Mouse (Mus musculus) intestine, embryonic 14.5 days (tissue): ENCODE results near the gene Dctpp1. TPM values are rescaled to one million over a fixed set of nuclear protein-coding genes. Genes with fewer than 3 reads are reported as not detected.
A peak's percentile ranks its signal among the peaks of the same experiment; 100 is the strongest.

Experiments used
- ATAC-seq: fragments of 200-750 bp; cut with Nextera tagmentation; replicated peaks from 2 replicates; pipeline ENCODE4 v1.8.0; 2017; ENCODE audit warnings: low read depth, moderate number of reproducible peaks, moderate TSS enrichment, moderate library complexity; ENCODE audit not compliant: low FRiP score, low TSS enrichment
- DNase-seq: peaks from one replicate; pipeline ENCODE4 v3.0.0-alpha.2; 2018; ENCODE audit warnings: low spot score
- H3K27ac ChIP-seq: fragments of 300-500 bp; sonication (generic); 2 replicates; pipeline ENCODE4 v1.5.1; 2014; ENCODE audit warnings: low read depth, mild to moderate bottlenecking, control low read depth
- H3K27me3 ChIP-seq: fragments of 300-500 bp; sonication (generic); replicated peaks from 2 replicates; pipeline ENCODE4 v1.6.1; 2014; ENCODE audit warnings: low read length, control low read depth; ENCODE audit not compliant: control insufficient read depth, insufficient read depth
- H3K36me3 ChIP-seq: fragments of 300-500 bp; sonication (generic); 2 replicates; pipeline ENCODE4 v1.6.1; 2014; ENCODE audit warnings: low read length, control low read depth; ENCODE audit not compliant: control insufficient read depth, insufficient read depth
- H3K4me1 ChIP-seq: fragments of 300-500 bp; sonication (generic); replicated peaks from 2 replicates; pipeline ENCODE4 v1.6.1; 2014; ENCODE audit warnings: low read length, control low read depth, mixed read lengths; ENCODE audit not compliant: control insufficient read depth, insufficient read depth
- H3K4me2 ChIP-seq: fragments of 300-500 bp; sonication (generic); 2 replicates; pipeline ENCODE4 v1.6.1; 2014; ENCODE audit warnings: low read length
- H3K4me3 ChIP-seq: fragments of 300-500 bp; sonication (generic); 2 replicates; pipeline ENCODE4 v1.5.1; 2014; ENCODE audit warnings: low read depth, low read length, control low read depth, mixed read lengths
- H3K9ac ChIP-seq: fragments of 300-500 bp; sonication (generic); 2 replicates; pipeline ENCODE4 v1.6.1; 2014; ENCODE audit warnings: mild to moderate bottlenecking, low read length
- H3K9me3 ChIP-seq: fragments of 300-500 bp; sonication (generic); 2 replicates; pipeline ENCODE4 v1.6.1; 2016; ENCODE audit warnings: low read length, control low read depth; ENCODE audit not compliant: control insufficient read depth
- WGBS: fragments of 180-500 bp; shearing (Covaris S2); extraction: QIAGEN DNeasy Blood & Tissue Kit; methylation state at CpG from one replicate; pipeline ENCODE4 v1.1.7; 2014; 5-methylcytosine and 5-hydroxymethylcytosine counted together
- polyA plus RNA-seq: library from polyadenylated mRNA; unstranded; fragments of >200 nt; fragmentation: Nextera tagmentation; extraction: Ambion mirVana; gene quantifications from 2 replicates; pipeline ENCODE4 v1.2.1, GENCODE M21; 2014

Dctpp1 gene
- polyA plus RNA-seq, 1 experiment from 2014 or later, result 305 TPM

- DNase-seq, result no peak
- Histone ChIP-seq H3K4me1 (no peaks in the 10 kb centered on the region), H3K4me3 (no peak overlapping the region), H3K27ac (no peak overlapping the region), H3K36me3 (no peaks in the 10 kb centered on the region), H3K4me2 (no peak overlapping the region), H3K27me3 (no peaks in the 10 kb centered on the region), H3K9me3 (peaks cover 12% of the 10 kb centered on the region; the same call in 1 of the 2 replicates), H3K9ac (no peak overlapping the region)
- 79% methylated on average over 2 of the region's 2 CpGs for WGBS
- no peak for ATAC-seq
Measured at GRCm38 (mm10) chr7:127289306-127289705, 28.8 kb upstream of the Dctpp1 start.

- DNase-seq, result no peak
- Histone ChIP-seq H3K27me3 (no peaks in the 10 kb centered on the region), H3K9me3 (peaks cover 12% of the 10 kb centered on the region; the same call in 1 of the 2 replicates), H3K4me1 (no peaks in the 10 kb centered on the region), H3K9ac (no peak overlapping the region), H3K4me2 (no peak overlapping the region), H3K27ac (no peak overlapping the region), H3K36me3 (no peaks in the 10 kb centered on the region), H3K4me3 (no peak overlapping the region)
- WGBS, result 79% methylated on average over 1 of the region's 1 CpGs
- ATAC-seq, result no peak
Measured at GRCm38 (mm10) chr7:127287940-127288339, 27.4 kb upstream of the Dctpp1 start.

- Histone ChIP-seq H3K27ac (no peak overlapping the region), H3K9me3 (peaks cover 12% of the 10 kb centered on the region; the same call in 1 of the 2 replicates), H3K27me3 (no peaks in the 10 kb centered on the region), H3K4me1 (no peaks in the 10 kb centered on the region), H3K4me2 (no peak overlapping the region), H3K9ac (no peak overlapping the region), H3K4me3 (no peak overlapping the region), H3K36me3 (no peaks in the 10 kb centered on the region)
- 79% methylated on average over 6 of the region's 10 CpGs for WGBS
- ATAC-seq, result no peak
- DNase-seq, result no peak
Measured at GRCm38 (mm10) chr7:127285154-127285553, 24.6 kb upstream of the Dctpp1 start.

- 89% methylated on average over 2 of the region's 2 CpGs for WGBS
- Histone ChIP-seq H3K27ac (no peak overlapping the region), H3K27me3 (no peaks in the 10 kb centered on the region), H3K4me2 (no peak overlapping the region), H3K4me3 (no peak overlapping the region), H3K9me3 (no peaks in the 10 kb centered on the region), H3K9ac (no peak overlapping the region), H3K36me3 (no peaks in the 10 kb centered on the region), H3K4me1 (no peaks in the 10 kb centered on the region)
- DNase-seq, result no peak
- no peak for ATAC-seq
Measured at GRCm38 (mm10) chr7:127282190-127282589, 21.7 kb upstream of the Dctpp1 start.

GRCm38 (mm10) chr7:127281114-127281513, 20.6 kb upstream of the Dctpp1 start:
- Histone ChIP-seq H3K4me2 (no peak overlapping the region), H3K4me3 (no peak overlapping the region), H3K9ac (no peak overlapping the region), H3K36me3 (no peaks in the 10 kb centered on the region), H3K27me3 (no peaks in the 10 kb centered on the region), H3K9me3 (no peaks in the 10 kb centered on the region), H3K4me1 (no peaks in the 10 kb centered on the region), H3K27ac (no peak overlapping the region)
- ATAC-seq (no peak), DNase-seq (no peak)
- WGBS, result 58% methylated on average over 4 of the region's 4 CpGs

- Histone ChIP-seq H3K27ac (no peak overlapping the region), H3K27me3 (no peaks in the 10 kb centered on the region), H3K36me3 (no peaks in the 10 kb centered on the region), H3K9ac (no peak overlapping the region), H3K4me1 (no peaks in the 10 kb centered on the region), H3K4me2 (no peak overlapping the region), H3K9me3 (no peaks in the 10 kb centered on the region), H3K4me3 (no peak overlapping the region)
- WGBS, result 53% methylated on average over 3 of the region's 3 CpGs
- no peak for DNase-seq
- ATAC-seq, result no peak
Measured at GRCm38 (mm10) chr7:127280092-127280491, 19.6 kb upstream of the Dctpp1 start.

- H3K27me3 ChIP-seq, result no peaks in the 10 kb centered on the region
- H3K9ac ChIP-seq, result no peak overlapping the region
- no peak overlapping the region for H3K4me3 ChIP-seq
- peaks cover 4% of the 10 kb centered on the region; the same call in 1 of the 2 replicates for H3K4me1 ChIP-seq
- H3K4me2 ChIP-seq, result no peak overlapping the region
- H3K36me3 ChIP-seq, result no peaks in the 10 kb centered on the region
- no peaks in the 10 kb centered on the region for H3K9me3 ChIP-seq
- WGBS, result 28% methylated on average over 8 of the region's 8 CpGs
- no peak for ATAC-seq
- H3K27ac ChIP-seq, result no peak overlapping the region
- no peak for DNase-seq
Measured at GRCm38 (mm10) chr7:127278311-127278710, 17.8 kb upstream of the Dctpp1 start.

GRCm38 (mm10) chr7:127276519-127276961, 16.0 kb upstream of the Dctpp1 start:
- 56% methylated on average over 5 of the region's 5 CpGs for WGBS
- H3K4me2 ChIP-seq, result no peak overlapping the region
- peak overlapping the region; percentile 62 for H3K27ac ChIP-seq
- H3K4me1 ChIP-seq, result peaks cover 14% of the 10 kb centered on the region
- peaks cover 9% of the 10 kb centered on the region for H3K36me3 ChIP-seq
- peak; percentile 37; the same call in 1 of the 2 replicates for ATAC-seq
- no peaks in the 10 kb centered on the region for H3K27me3 ChIP-seq
- no peak for DNase-seq
- no peaks in the 10 kb centered on the region for H3K9me3 ChIP-seq
- no peak overlapping the region for H3K4me3 ChIP-seq
- no peak overlapping the region for H3K9ac ChIP-seq
